Comparison of ENCODE assay signal across 7 mouse cellular contexts in genomic region chr1:125430737-125431136, GRCm38 (mm10). TPM values are rescaled to one million over a fixed set of nuclear protein-coding genes. Genes with fewer than 3 reads are reported as not detected.
DNase-seq lines count a peak whose midpoint lies in the region; ATAC-seq lines count a peak whose summit lies in the region.

No protein-coding gene starts in this region.

- no peak overlapping the region for H3K4me3 ChIP-seq in lung, embryonic 15.5 days

- peaks cover 53% of the 10 kb centered on the region for H3K4me1 ChIP-seq in lung, embryonic 15.5 days

- WGBS in lung, embryonic 15.5 days: 33% methylated on average over 7 of the region's 7 CpGs

- no peaks in the 10 kb centered on the region for H3K9me3 ChIP-seq in lung, embryonic 15.5 days

- no peaks in the 10 kb centered on the region for H3K27me3 ChIP-seq in lung, embryonic 15.5 days
- no peaks in the 10 kb centered on the region; the same call in 1 of the 2 replicates for H3K27me3 ChIP-seq in splenic B cell, adult 2 months (ENCODE audit: control insufficient read depth, insufficient read depth, low read length, poor library complexity, severe bottlenecking)

- no peak for DNase-seq in lung, postnatal 14 days
- DNase-seq in splenic B cell, adult 2 months (ENCODE audit: low read depth, low spot score): peak; percentile 44
- DNase-seq in retina, postnatal 1 day: no peak

- ATAC-seq in lung, embryonic 15.5 days (ENCODE audit: borderline replicate concordance, extremely low read depth, low FRiP score, low TSS enrichment): no peak
- ATAC-seq in activated CD4-positive, CD25-positive, alpha-beta regulatory T cell, adult 4 months: peak; percentile 26
- peak; percentile 43 for ATAC-seq in inflammation-experienced regulatory T-cells, adult 6 months
- no peak for ATAC-seq in cerebellum, adult (ENCODE audit: insufficient number of reproducible peaks, low FRiP score, low TSS enrichment)

- H3K36me3 ChIP-seq in lung, embryonic 15.5 days: no peaks in the 10 kb centered on the region
- H3K36me3 ChIP-seq in splenic B cell, adult 2 months (ENCODE audit: control insufficient read depth, insufficient read depth, low read length, poor library complexity, severe bottlenecking): peaks cover 4% of the 10 kb centered on the region; the same call in 1 of the 2 replicates

- peak overlapping the region; percentile 39 for H3K4me2 ChIP-seq in lung, embryonic 15.5 days

- 0 out of 2 replicates have a peak overlapping the region, but pooled peaks have one; percentile 9 for H3K27ac ChIP-seq in lung, embryonic 15.5 days

- H3K9ac ChIP-seq in lung, embryonic 15.5 days: no peak overlapping the region

RNA-seq across cellular contexts. Expression of gene Actr3, which starts 4.8 kb away (rescaled TPM):
- polyA plus RNA-seq in lung, embryonic 15.5 days (2015; fragmentation: Nextera tagmentation; extraction: Ambion mirVana): 335 and 337 TPM in 2 replicates
- polyA plus RNA-seq in activated CD4-positive, CD25-positive, alpha-beta regulatory T cell, adult 4 months (2017; shearing (Covaris generic)): 100 to 1,000 TPM; 596 to 674 TPM
- 100 to 1,000 TPM; 463 to 831 (median 493) TPM for polyA plus RNA-seq in inflammation-experienced regulatory T-cells, adult 6 months (2017; shearing (Covaris generic))

Comparison
In these comparisons a context has a peak if more than half of its experiments do, and no peak if none do; other contexts are left out.
1. ATAC-seq: peak in activated CD4-positive, CD25-positive, alpha-beta regulatory T cell, adult 4 months (single experiment) and inflammation-experienced regulatory T-cells, adult 6 months (single experiment); none in lung, embryonic 15.5 days (single experiment) and cerebellum, adult (single experiment).